Mouse (Mus musculus) left cerebral cortex, adult 11 months (tissue): ENCODE data around the gene Mettl23.
A peak's percentile ranks its signal among the peaks of the same experiment; 100 is the strongest.

ENCODE experiments used
- DNase-seq: peaks from one replicate; pipeline ENCODE4 v3.0.0; 2022; ENCODE audit warnings: low spot score

The Mettl23 gene

DNA sequence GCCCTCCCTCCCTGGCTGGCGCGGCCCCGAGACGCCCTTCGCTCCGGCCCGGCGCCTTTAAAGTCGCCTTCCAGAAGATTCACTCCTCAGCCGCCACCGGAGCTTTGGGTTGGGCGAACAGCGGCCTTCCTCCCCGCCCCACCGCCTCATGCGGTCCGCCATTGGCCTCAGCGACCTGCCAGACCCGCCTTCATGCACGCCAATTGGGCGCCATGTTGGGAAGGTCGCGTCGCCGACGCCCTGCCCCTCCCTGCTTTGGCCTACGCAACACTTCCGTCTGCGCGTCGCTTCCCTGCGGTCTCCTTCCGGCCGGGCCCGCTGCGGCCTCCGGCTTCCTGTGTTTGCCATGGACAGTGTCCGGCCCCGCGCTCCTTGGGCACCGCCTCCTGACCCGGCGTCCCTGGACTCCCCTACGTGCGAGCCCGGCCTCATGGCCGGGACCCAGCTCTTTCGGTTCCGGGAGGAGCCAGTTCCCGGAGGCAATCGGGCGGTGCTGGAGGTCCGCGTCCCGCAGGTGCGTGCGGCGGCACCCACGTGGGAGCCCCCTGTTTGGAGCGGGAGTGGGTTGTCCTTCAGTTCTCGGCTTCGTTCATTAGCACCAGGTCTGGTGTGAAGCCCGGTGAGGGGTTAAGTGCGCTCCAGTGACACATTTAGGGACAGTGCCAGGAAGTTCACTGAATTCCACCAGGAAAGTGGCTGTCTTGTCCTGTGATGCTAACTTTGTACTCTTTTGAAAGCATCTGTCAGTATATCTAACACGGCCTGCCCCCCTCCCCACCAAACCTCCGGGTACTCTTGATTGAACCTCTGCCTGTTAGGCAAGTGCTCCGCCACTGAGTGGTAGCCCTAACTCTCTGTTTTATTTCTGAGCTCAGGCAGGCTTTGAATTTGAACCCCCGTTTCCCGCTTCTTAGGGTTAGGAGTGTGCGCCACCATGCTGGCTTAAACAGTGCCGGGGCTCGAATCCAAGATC lies at the start of gene Mettl23, which contains the start of gene Jmjd6:
Gene Mettl23 (plus strand): TSS at position 18 of the 973 bp plus-strand sequence.
Gene Jmjd6 (minus strand): TSS at position 189 of the 973 bp plus-strand sequence.
- DNase-seq = peak; percentile 98

- no peak for DNase-seq
Measured at GRCm38 (mm10) chr11:116799364-116799763, 43.7 kb upstream of the Mettl23 start.

GRCm38 (mm10) chr11:116801106-116801505 lies 42.0 kb upstream of the Mettl23 start:
- no peak for DNase-seq

GRCm38 (mm10) chr11:116802709-116803108 lies 40.4 kb upstream of the Mettl23 start:
- DNase-seq = no peak

- no peak for DNase-seq
Measured at GRCm38 (mm10) chr11:116806136-116807071, 36.7 kb upstream of the Mettl23 start.

DNA sequence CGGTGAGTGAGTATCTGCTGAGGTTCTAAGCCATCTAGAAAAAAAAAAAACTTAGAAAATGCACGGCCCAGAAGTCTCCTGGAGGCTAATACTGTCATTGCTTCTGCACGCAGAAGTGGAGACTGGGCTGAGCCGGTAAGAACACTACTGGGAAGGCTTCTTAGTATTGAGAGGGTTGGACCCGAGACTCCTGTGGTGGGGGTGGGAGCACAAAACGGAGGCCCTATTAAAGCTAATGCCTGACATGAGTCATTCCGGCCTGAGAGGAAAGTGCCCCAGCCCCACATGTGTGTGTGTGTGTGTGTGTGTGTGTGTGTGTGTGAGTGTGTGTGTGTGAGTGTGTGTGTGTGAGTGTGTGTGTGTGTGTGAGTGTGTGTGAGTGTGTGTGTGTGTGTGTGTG lies 36.0 kb upstream of the Mettl23 start:
- no peak for DNase-seq

DNA sequence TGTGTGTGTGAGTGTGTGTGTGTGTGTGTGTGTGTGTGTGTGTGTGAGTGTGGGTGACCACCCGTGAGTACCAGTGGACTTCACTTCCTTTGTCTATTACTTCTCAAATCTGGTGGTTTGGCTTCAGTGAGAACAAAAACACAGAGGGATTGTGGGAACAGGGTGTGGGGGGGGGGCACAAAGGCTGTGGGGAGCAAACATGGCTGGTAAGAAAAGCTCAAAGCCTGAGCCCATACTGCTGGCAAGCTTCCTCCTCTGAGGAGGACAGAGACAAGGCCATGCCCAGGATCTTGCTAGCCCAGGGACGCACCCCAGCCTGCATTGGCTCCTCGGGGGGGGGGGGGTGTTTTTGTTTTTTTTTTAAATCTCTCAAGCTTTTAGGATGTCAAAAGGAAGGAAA lies 35.6 kb upstream of the Mettl23 start:
- DNase-seq = no peak

DNA sequence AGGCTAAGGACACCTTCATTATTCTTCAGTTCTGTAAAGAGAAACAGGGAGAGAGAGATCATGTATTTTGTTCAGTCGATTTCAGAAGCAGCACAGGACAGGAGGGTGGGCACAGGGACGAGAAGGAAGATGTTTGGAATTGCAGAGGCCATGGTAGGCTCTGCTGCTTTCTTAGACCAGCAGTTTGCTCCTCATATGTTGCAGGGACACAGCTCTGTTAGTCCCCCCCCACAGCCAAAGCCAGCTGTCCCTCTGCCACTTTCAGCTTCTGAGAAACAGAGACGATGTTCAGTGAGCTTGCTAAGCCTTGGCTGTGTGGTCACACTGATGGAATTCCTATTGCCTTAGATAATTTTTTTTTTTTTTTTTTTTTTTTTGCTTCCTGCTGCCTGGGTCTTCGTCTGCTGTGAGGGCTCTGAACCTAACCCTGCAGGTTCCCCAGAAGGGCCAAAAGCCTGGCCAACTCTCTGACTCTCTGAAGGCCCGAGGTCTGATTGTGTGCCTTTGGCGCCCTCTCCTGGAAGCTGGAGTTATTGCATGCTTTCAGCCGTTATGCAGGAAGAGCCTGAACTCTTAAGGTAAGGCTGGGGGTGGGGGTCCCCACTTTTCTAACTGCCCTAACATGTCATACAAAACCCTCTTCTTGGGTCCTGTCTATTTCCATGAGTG lies 35.0 kb upstream of the Mettl23 start:
- peak; percentile 61 for DNase-seq

GRCm38 (mm10) chr11:116808811-116809395 lies 34.2 kb upstream of the Mettl23 start:
- DNase-seq = no peak

DNA sequence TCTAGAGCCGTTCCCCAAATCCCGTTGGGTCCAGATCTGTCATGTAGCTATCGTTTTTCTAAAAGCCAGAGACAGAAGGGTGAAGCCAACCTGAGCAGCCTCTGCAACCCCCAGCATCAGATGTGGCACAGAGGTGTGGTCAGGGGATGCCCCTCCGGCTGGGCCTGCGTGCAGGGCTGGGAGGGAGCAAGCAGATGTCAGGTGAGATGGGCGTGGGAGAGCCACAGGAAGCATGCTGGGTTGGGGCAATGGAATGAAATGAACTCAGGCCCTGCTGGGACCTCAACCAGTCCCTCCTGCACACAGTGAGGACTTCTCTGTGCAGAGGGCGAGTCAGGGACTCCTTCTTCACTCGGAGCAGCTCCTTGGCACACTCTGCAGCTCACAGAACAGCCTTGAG lies 33.6 kb upstream of the Mettl23 start:
- no peak for DNase-seq

DNA sequence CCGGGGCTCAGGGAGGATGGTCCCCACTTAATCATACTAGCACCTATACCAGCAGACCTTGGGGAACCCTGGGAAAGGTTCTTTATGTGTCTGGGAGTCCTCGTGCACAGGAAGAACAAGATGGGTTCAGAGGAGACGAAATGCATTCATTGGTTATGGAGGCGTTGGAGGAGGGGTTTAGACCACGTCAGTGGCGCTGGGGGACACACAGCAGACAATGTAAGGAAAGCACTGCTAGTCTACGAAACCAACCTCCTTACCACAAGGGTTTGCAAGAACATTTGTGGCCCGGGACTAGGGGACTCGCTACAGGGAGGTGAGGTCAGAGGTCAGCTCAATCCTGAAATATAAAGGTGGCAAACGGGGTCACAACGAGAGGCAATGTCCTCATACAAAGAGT lies 32.5 kb upstream of the Mettl23 start:
- DNase-seq = no peak

- peak; percentile 67 for DNase-seq
Measured at GRCm38 (mm10) chr11:116810983-116811901, 31.8 kb upstream of the Mettl23 start.

- DNase-seq = no peak
Measured at GRCm38 (mm10) chr11:116812793-116813529, 30.1 kb upstream of the Mettl23 start.

DNA sequence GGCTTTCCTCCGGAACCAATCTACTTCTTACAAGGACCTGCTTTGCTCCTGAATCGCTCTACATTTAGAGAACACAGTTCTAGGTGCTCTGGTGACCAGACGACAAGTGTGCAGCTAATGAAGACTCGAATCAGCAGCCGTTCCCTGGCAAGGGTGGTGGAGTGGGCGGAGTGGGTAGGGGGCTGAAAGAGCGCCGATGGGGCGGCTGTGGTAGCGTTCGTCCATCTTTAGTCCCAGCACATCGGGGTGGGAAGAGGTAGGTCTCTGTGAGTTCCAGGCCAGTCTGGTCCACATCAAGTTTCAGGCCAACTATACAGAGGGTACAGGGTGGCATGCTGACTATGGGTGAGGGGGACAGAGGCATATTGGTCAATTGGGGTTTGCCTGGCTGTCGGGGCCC lies 29.5 kb upstream of the Mettl23 start:
- DNase-seq = no peak

DNA sequence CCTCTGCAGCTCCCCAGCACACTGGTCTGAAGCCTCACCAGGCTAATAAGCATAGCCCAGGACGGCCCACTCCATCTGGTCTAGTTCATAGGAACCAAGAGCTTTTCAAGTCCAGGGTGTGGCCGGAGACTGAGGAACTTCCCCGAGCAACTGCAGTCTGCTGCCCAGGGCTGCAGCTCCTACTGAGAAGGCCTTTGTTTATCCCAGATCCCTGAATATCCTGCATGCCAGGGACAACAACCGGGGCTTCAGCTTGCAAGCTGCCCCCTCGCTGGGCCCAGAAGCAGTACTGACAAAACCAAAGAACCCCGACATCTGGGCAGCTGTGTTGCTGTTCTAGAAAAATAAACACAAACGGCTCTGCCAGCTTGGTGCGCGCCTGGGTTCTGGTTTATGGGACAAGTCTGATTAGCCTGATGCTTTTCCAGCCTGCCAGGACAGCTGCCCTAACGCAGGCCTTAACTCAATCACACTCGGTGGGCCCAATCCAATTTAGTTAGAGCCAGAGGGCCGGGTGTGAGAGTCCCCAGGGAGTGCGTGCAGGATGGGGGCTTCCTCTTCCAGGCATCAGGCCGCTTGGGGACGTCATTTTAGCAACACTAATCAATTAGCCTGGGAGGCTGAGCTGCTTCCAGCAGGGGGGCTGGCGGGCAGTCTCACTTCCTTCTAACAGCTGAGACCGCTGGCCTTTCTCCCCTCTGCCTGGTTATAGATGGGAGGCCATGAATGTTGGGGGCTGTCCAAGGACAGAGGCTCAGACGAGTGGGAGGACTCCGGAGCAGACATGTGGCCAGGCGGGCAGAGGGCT lies 28.8 kb upstream of the Mettl23 start:
- no peak for DNase-seq

DNA sequence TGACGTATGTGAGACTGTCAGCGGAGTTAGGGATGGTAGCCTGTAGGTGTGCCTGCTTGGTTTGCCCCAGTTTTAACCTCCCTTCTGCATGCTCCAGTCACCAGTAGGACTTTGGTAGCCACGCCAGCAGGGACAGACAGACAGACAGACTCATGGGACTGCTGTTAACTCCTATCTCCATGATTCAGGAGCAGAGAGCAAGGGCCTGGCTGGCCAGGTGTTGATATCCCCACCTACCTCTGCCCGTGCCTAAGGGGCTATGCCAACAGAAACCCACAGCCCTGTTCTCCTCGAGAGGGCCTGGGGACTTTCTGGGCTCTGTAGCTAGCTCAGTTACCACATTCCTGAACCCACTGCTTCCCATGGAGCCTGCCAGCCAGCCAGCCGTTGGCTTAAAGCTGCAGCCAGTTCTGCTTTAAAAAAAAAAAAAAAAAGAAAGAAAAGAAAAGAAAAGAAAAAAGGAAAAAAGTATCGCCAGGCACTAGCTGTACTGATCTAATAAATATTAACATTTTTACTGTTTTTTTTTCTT lies 28.1 kb upstream of the Mettl23 start:
- no peak for DNase-seq

- no peak for DNase-seq
Measured at GRCm38 (mm10) chr11:116816769-116817168, 26.3 kb upstream of the Mettl23 start.

GRCm38 (mm10) chr11:116817567-116817966 lies 25.5 kb upstream of the Mettl23 start:
- DNase-seq = no peak

DNA sequence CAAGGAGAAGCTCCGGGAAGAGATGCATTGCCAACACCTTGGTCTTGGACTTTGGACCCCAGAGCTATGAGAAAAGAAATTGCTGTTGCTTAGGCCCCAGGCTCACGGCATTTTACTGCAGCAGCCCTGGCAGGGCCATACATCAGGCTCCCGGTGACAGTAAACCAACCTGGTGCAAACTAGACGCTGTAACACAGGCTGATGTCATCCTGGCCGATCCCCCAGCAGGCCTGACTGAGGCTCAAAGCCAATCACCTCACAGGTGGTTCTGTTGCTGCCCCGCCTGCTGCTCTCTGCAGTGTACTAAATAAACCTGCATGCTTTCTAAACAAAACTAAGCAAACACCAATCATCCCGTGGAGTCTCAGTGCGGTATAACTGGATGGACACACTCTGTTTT lies 24.4 kb upstream of the Mettl23 start:
- DNase-seq = no peak
